Comparison of ENCODE assay signal across 21 mouse cellular contexts in the genomic region with DNA sequence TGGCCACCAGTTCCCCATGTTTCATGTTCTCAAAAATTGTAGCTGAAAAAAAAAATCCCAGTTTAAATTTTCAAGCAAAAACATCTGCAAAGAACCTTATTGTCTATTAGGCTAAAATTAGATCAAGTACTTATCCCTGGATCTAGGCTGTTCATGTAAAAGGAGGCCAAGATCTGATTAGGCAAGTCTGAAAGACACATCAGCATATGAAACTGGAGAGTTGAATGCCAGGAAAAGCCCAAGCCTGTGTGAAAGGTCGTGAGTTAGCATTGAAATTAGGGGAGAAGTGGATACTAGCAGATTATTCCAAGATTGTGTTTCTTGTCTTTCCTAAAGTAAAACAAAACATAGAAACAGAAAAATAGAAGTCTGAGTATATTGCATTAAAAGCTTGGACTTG.
"Had no signal": no experiment of that assay in that cellular context is flagged by ENCODE, and none has a peak within 500 bp of the region (broad histone marks: within the 10 kb centered on the region; RNA-seq: fewer than 3 reads in every experiment).

No protein-coding gene starts in this region.

- H3K4me1 ChIP-seq: limb, embryonic 10.5 days; limb, embryonic 13.5 days; liver, embryonic 13.5 days; midbrain, embryonic 12.5 days; midbrain, embryonic 15.5 days; neural tube, embryonic 12.5 days; neural tube, embryonic 15.5 days; stomach, embryonic 15.5 days had no signal

- DNase-seq: kidney, adult 9 months; kidney, postnatal 14 days; layer of hippocampus, adult 9-11 months; liver; liver, embryonic 13.5 days; lung, adult 2 months; lung, postnatal 14 days; lung, postnatal 4 days; right cerebral cortex, adult 18-20 months; right cerebral cortex, postnatal 14 days; right cerebral cortex, postnatal 4 days; spleen, adult 18-20 months; thymus, postnatal 25 days had no signal

- H3K36me3 ChIP-seq: limb, embryonic 10.5 days; limb, embryonic 13.5 days; liver, embryonic 13.5 days; midbrain, embryonic 12.5 days; midbrain, embryonic 15.5 days; neural tube, embryonic 12.5 days; neural tube, embryonic 15.5 days; stomach, embryonic 15.5 days had no signal

- H3K27ac ChIP-seq: layer of hippocampus, adult 2 months; limb, embryonic 10.5 days; limb, embryonic 13.5 days; liver, embryonic 13.5 days; midbrain, embryonic 12.5 days; midbrain, embryonic 15.5 days; neural tube, embryonic 12.5 days; neural tube, embryonic 15.5 days; stomach, embryonic 15.5 days had no signal

- ATAC-seq: midbrain, embryonic 15.5 days had no signal

- H3K27me3 ChIP-seq: limb, embryonic 13.5 days; liver, embryonic 13.5 days; midbrain, embryonic 12.5 days; midbrain, embryonic 15.5 days; neural tube, embryonic 12.5 days; neural tube, embryonic 15.5 days; stomach, embryonic 15.5 days had no signal

- H3K4me3 ChIP-seq: layer of hippocampus, adult 2 months; limb, embryonic 10.5 days; limb, embryonic 13.5 days; liver, embryonic 13.5 days; midbrain, embryonic 12.5 days; midbrain, embryonic 15.5 days; neural tube, embryonic 12.5 days; neural tube, embryonic 15.5 days; stomach, embryonic 15.5 days had no signal

- H3K9me3 ChIP-seq: limb, embryonic 10.5 days; limb, embryonic 13.5 days; liver, embryonic 13.5 days; midbrain, embryonic 12.5 days; midbrain, embryonic 15.5 days; neural tube, embryonic 12.5 days; neural tube, embryonic 15.5 days; stomach, embryonic 15.5 days had no signal
